Mouse (Mus musculus) left cerebral cortex, adult 2 months (tissue): ENCODE data around the gene Wwox. TPM values are rescaled to one million over a fixed set of nuclear protein-coding genes. Genes with fewer than 3 reads are reported as not detected.
A peak's percentile ranks its signal among the peaks of the same experiment; 100 is the strongest.

ENCODE experiments used
- DNase-seq, 2 experiments: peaks; one replicate each; pipeline ENCODE4 v3.0.0; 2021 to 2022; ENCODE audit warnings: low spot score in 2 of 2, mixed read lengths in 1 of 2; ENCODE audit errors: extremely low spot score in 1 of 2
- H3K27ac ChIP-seq: fragments of 200-600 bp; 2 replicates; pipeline ENCODE4 v1.8.1; 2022
- H3K4me3 ChIP-seq: fragments of 200-600 bp; 2 replicates; pipeline ENCODE4 v1.8.1; 2022
- CTCF ChIP-seq: fragments of 200-600 bp; IDR thresholded peaks from 2 replicates; pipeline ENCODE4 v1.8.1; 2022; ENCODE audit warnings: antibody characterized with exemption, mild to moderate bottlenecking, moderate library complexity
- intact Hi-C: fragments of 180-260 bp; cut with DNase I; formaldehyde crosslinking; loops from one replicate; pipeline ENCODE4 v1.15.1; 2025
- total RNA-seq, 2 experiments: library from RNA; stranded (reverse); gene quantifications; 2 replicates each; pipeline ENCODE4 v1.2.3; 2021

Gene Wwox
- total RNA-seq, 2 experiments from 2014 or later: 16.7 to 17.6 TPM

DNA sequence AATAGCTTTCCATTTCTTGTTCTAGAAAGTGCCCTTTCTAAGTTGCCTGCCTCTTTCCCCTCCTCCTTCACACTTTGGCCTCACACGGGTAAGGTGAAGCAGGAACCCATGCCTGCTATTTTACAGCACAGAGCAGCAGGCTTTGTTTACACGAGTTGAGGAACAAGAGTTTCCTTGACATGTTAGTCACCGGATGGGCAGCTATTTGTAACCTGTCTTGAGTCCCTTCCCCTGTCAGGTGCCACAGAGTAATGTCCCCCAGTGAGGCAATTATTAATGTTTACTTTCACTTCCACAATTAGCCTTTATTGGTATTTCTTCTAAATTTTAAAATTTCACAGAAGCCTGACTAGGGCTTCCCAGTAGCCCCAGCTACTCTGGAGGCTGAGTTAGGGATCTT is 630.8 kb downstream of the Wwox start:
- Histone ChIP-seq H3K4me3 (no peak overlapping the region), H3K27ac (no peak overlapping the region)
- DNase-seq: no peak
- TF ChIP-seq CTCF: no peak
- intact Hi-C loops: no loop called here

DNA sequence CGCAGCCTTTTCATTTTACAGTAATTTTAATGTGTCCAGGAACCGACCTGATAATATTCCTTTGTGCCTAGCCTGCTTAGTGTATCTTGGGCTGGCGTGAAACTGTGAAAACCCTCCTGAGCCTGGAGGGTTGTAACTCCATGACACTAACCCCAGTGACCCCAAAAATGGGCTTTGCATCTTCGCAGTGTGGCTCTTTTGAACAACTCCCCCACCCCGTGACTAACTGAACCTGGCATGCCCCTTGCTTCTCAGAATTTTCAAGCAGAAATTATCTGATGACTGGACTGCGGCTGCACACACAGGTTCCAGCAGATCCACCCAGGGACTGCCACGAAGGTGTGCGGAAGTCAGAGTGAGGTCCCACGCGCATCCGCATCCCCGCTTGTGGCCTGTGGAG is 631.8 kb downstream of the Wwox start:
- H3K27ac ChIP-seq: no peak overlapping the region
- intact Hi-C loops: no loop called here
- no peak for TF ChIP-seq CTCF
- no peak for DNase-seq
- no peak overlapping the region for H3K4me3 ChIP-seq

DNA sequence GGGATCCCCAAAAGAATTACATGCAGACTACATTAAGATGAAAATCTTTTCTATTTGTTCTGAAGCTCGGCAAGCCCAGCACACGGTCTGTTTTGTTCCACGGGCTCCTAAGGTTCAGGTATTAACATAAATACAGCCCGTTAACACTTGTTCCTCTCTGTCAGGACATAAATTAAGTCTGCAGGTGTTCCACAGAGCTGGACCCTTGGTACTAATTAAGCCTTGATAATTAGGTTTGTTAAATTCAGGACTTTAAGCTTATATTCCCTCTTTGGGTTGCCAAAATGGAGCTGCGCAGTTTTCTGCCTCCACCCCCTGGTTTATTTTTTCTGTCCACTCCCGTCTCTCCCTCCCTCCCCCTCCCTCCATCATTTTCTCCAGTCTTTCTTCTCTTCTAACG is 638.8 kb downstream of the Wwox start:
- intact Hi-C loops: no loop called here
- Histone ChIP-seq H3K4me3 (no peak overlapping the region), H3K27ac (no peak overlapping the region)
- no peak for TF ChIP-seq CTCF
- no peak for DNase-seq

DNA sequence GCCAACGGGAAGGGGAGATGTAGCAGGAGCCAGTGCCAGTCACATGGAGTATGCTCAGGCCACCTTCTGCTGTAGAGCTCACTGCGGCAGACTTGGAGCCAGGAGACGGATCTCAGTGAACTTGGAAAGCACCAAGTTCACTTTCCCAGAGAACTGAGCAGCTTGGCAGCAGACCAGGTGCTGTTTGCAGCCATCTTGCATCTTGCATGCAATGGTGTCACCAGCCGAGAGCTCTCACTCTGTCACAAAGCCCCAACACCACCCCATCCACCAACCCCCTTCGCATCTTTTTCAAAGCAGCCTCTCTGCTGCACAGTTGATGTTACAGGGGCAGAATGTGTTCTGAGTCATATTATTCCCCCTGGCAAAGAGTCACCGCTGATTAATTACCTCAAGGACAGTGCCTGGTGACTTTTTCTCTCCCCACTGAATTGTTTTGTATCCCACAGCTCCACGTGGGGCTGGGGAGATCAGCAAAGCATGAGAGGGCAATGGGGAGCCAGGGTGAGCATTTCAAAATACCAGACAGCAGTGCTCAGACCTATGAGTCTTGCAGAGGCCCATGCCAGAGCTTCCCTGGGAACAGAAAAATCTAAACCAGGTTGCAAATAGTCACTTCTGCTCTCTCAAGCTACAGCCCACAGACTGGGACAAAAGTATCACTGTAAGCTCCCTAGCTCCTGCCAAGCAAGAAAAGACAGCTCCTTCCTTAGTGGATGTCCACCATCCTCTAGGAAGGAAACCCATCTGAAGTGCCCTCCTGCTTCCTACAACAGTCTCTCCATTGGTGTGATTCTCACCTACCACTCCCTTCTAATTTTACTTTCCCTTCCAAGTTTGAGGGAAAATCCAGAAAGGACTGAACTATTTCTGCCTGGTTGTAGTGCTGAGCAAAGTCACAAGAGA is 642.1 kb downstream of the Wwox start:
- 0 out of 2 replicates have a peak overlapping the region, but pooled peaks have one; percentile 4 for H3K27ac ChIP-seq
- intact Hi-C loops: loop anchor here (5.0 kb wide), 1 partner anchor 76 kb away; no protein-coding TSS in a partner anchor
- TF ChIP-seq CTCF: no peak
- DNase-seq: no peak
- H3K4me3 ChIP-seq: no peak overlapping the region

DNA sequence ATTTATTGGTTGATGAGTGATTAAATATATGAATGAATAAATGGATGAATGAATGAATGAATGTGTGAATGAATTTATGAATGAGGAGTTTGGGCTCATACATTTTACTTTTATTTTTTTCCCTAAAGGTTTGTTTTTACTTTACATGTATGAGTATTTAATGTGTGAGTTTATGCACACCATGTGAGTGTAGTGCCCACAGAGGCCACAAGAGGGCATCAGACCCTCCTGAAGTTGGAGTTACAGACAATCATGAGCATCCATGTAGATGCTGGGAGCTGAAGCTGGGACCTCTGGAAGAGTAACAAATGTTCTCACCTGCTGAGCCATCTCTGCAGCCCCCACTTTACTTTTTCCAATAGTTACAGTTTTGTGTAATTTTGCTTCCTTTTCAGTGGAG is 648.7 kb downstream of the Wwox start:
- H3K27ac ChIP-seq: no peak overlapping the region
- no peak for DNase-seq
- no peak overlapping the region for H3K4me3 ChIP-seq
- peak; percentile 14; the same call in 1 of the 2 replicates for TF ChIP-seq CTCF
- intact Hi-C loops: no loop called here

DNA sequence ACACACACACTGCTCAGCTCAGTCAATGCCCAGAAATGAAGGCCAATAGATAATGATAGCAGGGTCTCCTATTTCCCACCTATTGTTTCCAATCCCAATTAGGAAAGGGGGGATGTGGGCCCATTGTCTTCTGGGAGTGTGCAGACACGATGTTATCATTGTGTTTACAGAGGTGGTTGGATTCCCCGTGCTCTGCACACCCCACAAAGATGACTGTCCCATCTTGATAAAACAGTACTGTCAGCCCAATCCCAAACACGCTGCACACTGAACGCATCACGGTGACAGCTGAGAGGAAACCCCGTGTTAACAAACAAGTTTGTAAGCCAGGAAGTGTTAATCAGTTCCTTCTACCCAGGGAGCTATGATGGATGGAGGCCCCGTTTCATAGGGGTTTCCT is 650.3 kb downstream of the Wwox start:
- no peak overlapping the region for H3K4me3 ChIP-seq
- intact Hi-C loops: loop anchor here (10.0 kb wide), 1 partner anchor 245 kb away; no protein-coding TSS in a partner anchor
- TF ChIP-seq CTCF: no peak
- DNase-seq: no peak
- no peak overlapping the region for H3K27ac ChIP-seq

DNA sequence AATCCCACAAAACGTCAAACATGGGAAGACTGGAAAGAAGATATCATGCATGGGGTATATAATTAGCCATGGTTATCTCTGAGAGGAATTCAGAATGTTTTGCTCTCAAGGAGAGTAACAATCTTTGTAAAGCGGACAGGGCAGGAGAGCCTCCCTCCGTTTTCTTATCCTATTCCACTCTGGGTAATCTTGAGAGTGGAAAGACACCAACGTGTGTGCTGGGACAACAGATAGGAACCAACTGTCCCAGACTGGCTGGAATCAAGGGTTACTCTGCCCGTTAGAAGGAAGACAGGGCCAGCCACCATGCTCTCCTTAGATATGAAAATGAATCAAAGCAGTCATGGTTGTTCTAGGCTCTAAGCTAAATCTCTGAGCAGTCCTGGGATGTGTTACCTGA is 650.7 kb downstream of the Wwox start:
- intact Hi-C loops: loop anchor here (10.0 kb wide), 1 partner anchor 245 kb away; no protein-coding TSS in a partner anchor

DNA sequence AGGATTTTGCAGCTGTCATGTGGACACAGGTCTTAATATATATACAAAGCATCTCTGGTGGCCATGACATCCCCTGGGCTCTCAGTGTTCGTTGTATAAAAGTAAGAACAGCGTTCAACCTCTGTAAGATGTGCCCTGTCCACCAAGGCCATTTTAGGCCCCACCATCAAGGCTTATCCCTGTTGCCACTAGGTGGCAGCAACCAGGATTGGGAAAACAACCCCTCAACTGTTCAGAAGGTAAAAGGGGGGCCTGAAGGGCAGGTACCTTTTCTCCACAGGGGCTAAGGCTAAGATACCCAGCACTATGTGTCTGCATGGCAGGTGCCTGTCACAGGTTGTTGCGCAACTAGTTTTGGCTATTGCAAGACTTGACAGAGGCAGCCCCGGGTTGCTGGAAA is 656.1 kb downstream of the Wwox start:
- peak in 1 of 2 experiments; percentile 26 for DNase-seq
- intact Hi-C loops: loop anchor here (5.0 to 10.0 kb wide), 3 partner anchors 62 to 612 kb away; partner anchors contain the start of gene Maf
- no peak overlapping the region for H3K4me3 ChIP-seq
- H3K27ac ChIP-seq: no peak overlapping the region
- peak; percentile 69 for TF ChIP-seq CTCF

More for the DNA sequence above, 650.7 kb downstream of the Wwox start:
- H3K4me3 ChIP-seq: no peak overlapping the region
- H3K27ac ChIP-seq: no peak overlapping the region
- no peak for TF ChIP-seq CTCF
- no peak for DNase-seq

DNA sequence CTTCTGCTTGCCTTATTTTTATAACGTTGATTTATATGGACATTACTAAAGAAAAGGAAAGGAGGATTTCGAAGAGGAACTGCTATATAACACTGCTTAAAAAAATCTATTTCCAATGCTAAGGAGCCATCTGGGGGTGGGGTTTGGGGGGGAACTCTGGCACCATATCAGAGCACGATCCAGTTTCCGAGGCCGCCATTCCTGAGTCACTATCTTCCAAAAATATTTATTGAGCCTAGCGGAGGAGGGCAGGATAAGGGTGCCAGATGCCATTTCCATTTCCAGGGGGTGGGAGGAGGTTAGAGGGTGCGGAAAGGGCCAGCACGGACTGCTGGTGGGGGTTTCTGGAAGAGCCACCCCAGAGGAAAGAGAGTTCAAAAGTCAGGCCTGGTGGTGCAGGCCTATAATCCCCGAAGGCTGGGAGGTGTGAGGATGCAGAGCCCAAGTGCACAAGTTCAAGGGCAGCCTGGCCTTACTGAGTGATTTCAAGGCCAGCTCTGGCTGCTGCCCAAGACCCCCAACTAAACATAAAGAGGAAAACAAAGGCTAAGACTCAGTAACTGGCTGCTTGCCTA is 658.6 kb downstream of the Wwox start:
- intact Hi-C loops: loop anchor here (5.0 to 10.0 kb wide), 3 partner anchors 59 to 609 kb away; partner anchors contain the start of gene Maf
- TF ChIP-seq CTCF: no peak
- Histone ChIP-seq H3K27ac (no peak overlapping the region), H3K4me3 (no peak overlapping the region)
- DNase-seq: no peak

DNA sequence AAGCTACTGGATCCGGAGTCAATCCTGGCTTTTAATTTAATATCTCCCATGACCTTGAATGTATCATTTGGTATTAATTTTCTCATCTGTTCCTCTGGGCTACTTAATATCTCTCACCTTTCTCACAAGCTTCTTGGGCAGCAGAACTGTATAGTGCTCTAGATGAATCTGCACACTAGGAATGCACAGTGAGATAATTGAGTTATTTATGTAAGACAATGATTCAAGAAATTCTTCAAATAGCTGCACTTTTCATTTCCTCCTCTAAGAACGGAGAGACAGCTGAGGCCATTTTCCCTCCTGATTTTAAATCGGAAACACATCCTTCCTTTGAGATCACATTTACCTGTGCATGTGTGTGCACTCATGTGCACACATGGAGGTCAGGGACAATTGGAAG is 669.9 kb downstream of the Wwox start:
- intact Hi-C loops: no loop called here
- TF ChIP-seq CTCF: no peak
- H3K27ac ChIP-seq: no peak overlapping the region
- DNase-seq: no peak
- no peak overlapping the region for H3K4me3 ChIP-seq

DNA sequence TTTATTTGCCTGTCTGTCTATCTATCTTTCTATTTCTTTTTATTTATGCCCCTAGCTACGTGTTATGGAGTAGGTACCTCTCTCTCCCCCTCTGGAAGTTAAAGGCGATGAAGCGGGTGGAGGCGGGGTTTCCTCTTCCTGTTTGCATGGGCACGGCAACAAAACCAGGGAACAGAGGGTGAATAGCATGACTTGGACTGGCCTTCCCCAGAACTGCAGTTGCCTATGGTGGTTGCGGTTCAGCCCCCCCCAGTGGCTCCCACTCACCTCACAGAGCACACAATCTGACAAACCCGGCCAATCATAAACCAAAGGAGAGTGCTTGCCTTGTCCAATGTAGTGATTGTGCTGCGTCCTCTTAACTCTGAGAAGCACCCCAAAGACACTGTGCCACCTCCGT is 671.0 kb downstream of the Wwox start:
- no peak overlapping the region for H3K4me3 ChIP-seq
- H3K27ac ChIP-seq: no peak overlapping the region
- intact Hi-C loops: no loop called here
- TF ChIP-seq CTCF: no peak
- DNase-seq: no peak

DNA sequence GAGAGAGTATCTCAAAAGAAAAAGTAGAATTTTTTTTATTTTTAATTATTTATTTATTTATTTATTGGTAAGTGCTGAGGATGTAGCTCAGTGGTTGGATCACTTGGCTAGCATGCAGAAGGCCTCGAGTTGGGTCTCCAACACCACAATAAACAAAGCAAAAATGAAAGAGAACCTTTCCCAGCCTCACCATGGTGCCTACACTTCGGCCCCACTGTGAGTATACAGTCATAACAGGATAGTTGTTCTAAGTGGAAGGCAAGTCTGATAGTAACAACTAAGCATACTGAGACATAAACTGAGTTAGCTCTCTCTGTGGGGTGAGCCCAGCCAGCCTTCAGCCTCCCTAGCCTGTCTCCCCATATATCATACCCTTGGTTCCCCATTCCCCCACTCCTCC is 672.6 kb downstream of the Wwox start:
- TF ChIP-seq CTCF: no peak
- DNase-seq: no peak
- H3K27ac ChIP-seq: no peak overlapping the region
- H3K4me3 ChIP-seq: no peak overlapping the region
- intact Hi-C loops: no loop called here
